ENCODE assay signal across 9 mouse cellular contexts in genomic region chr4:133626221-133626620, GRCm38 (mm10). TPM values are rescaled to one million over a fixed set of nuclear protein-coding genes. Genes with fewer than 3 reads are reported as not detected.
DNase-seq lines count a peak whose midpoint lies in the region; ATAC-seq and TF ChIP-seq lines count a peak whose summit lies in the region.
"Had no signal": no experiment of that assay in that cellular context is flagged by ENCODE, and none has a peak within 500 bp of the region (broad histone marks: within the 10 kb centered on the region; RNA-seq: fewer than 3 reads in every experiment).

No protein-coding gene starts in this region.

- H3K27me3 ChIP-seq in forebrain, embryonic 12.5 days, result no peaks in the 10 kb centered on the region
- no peaks in the 10 kb centered on the region for H3K27me3 ChIP-seq in forebrain, embryonic 15.5 days
- H3K27me3 ChIP-seq in kidney, embryonic 14.5 days (ENCODE audit: control insufficient read depth, insufficient read depth, low read length), result no peaks in the 10 kb centered on the region
- H3K27me3 ChIP-seq in spleen, adult 2 months (ENCODE audit: control insufficient read depth, insufficient read depth, low read length), result no peaks in the 10 kb centered on the region
- no peaks in the 10 kb centered on the region for H3K27me3 ChIP-seq in stomach, embryonic 16.5 days (ENCODE audit: control insufficient read depth, insufficient read depth, low read length)
- H3K27me3 ChIP-seq: midbrain, embryonic 12.5 days had no signal

- no peak for TF ChIP-seq CTCF in spleen, adult 2 months (IDR thresholded peaks at IDR 0.05; ENCODE audit: extremely low read depth, insufficient read depth, insufficient read length, insufficient replicate concordance)

- 53% methylated on average over 5 of the region's 5 CpGs for WGBS in forebrain, embryonic 12.5 days
- WGBS in forebrain, embryonic 15.5 days, result 56% methylated on average over 5 of the region's 5 CpGs
- 33% methylated on average over 5 of the region's 5 CpGs for WGBS in kidney, embryonic 14.5 days
- 24% methylated on average over 5 of the region's 5 CpGs for WGBS in spleen, adult 2 months
- 65% methylated on average over 5 of the region's 5 CpGs for WGBS in stomach, embryonic 16.5 days

- H3K9ac ChIP-seq in forebrain, embryonic 12.5 days, result no peak overlapping the region
- H3K9ac ChIP-seq in forebrain, embryonic 15.5 days (replicated peaks), result no peak overlapping the region
- no peak overlapping the region for H3K9ac ChIP-seq in kidney, embryonic 14.5 days (ENCODE audit: low read depth, low read length)
- H3K9ac ChIP-seq in stomach, embryonic 16.5 days (ENCODE audit: low read length), result no peak overlapping the region
- H3K9ac ChIP-seq: midbrain, embryonic 12.5 days had no signal

- no peak overlapping the region for H3K4me3 ChIP-seq in forebrain, embryonic 12.5 days (replicated peaks)
- H3K4me3 ChIP-seq in forebrain, embryonic 15.5 days, result no peak overlapping the region
- no peak overlapping the region for H3K4me3 ChIP-seq in kidney, embryonic 14.5 days (ENCODE audit: low read length)
- H3K4me3 ChIP-seq in spleen, adult 2 months (ENCODE audit: extremely low read depth, insufficient read depth, insufficient read length), result no peak overlapping the region; the same call in 1 of the 2 replicates
- H3K4me3 ChIP-seq in stomach, embryonic 16.5 days (replicated peaks; ENCODE audit: low read length), result no peak overlapping the region
- H3K4me3 ChIP-seq: midbrain, embryonic 12.5 days had no signal

- no peak overlapping the region for H3K4me2 ChIP-seq in forebrain, embryonic 12.5 days
- H3K4me2 ChIP-seq in forebrain, embryonic 15.5 days (replicated peaks), result no peak overlapping the region
- H3K4me2 ChIP-seq in kidney, embryonic 14.5 days (replicated peaks; ENCODE audit: low read depth, low read length), result no peak overlapping the region
- no peak overlapping the region for H3K4me2 ChIP-seq in stomach, embryonic 16.5 days (ENCODE audit: low read depth, low read length)
- H3K4me2 ChIP-seq: midbrain, embryonic 12.5 days had no signal

- no peaks in the 10 kb centered on the region for H3K9me3 ChIP-seq in forebrain, embryonic 12.5 days
- no peaks in the 10 kb centered on the region for H3K9me3 ChIP-seq in forebrain, embryonic 15.5 days
- H3K9me3 ChIP-seq in kidney, embryonic 14.5 days (ENCODE audit: control insufficient read depth, low read length), result no peaks in the 10 kb centered on the region
- H3K9me3 ChIP-seq in stomach, embryonic 16.5 days (replicated peaks; ENCODE audit: control insufficient read depth, low read length), result no peaks in the 10 kb centered on the region
- H3K9me3 ChIP-seq: midbrain, embryonic 12.5 days had no signal

- no peak for ATAC-seq in forebrain, embryonic 12.5 days (ENCODE audit: low FRiP score)
- no peak for ATAC-seq in forebrain, embryonic 15.5 days (replicated peaks)
- peak; percentile 3; the same call in 1 of the 2 replicates for ATAC-seq in kidney, embryonic 14.5 days (ENCODE audit: low FRiP score, low TSS enrichment)
- ATAC-seq in stomach, embryonic 16.5 days (ENCODE audit: insufficient read depth, low FRiP score), result no peak

- peaks cover 8% of the 10 kb centered on the region for H3K4me1 ChIP-seq in forebrain, embryonic 12.5 days
- peaks cover under 1% of the 10 kb centered on the region; the same call in 1 of the 2 replicates for H3K4me1 ChIP-seq in forebrain, embryonic 15.5 days
- peaks cover 20% of the 10 kb centered on the region for H3K4me1 ChIP-seq in kidney, embryonic 14.5 days (ENCODE audit: control insufficient read depth, insufficient read depth, low read length)
- H3K4me1 ChIP-seq in spleen, adult 2 months (ENCODE audit: control insufficient read depth, insufficient read depth, insufficient read length), result peaks cover 66% of the 10 kb centered on the region
- peaks cover 6% of the 10 kb centered on the region; the same call in 1 of the 2 replicates for H3K4me1 ChIP-seq in stomach, embryonic 16.5 days (ENCODE audit: control insufficient read depth, insufficient read depth, low read length)

- DNase-seq in kidney, adult 18-20 months, result no peak
- no peak for DNase-seq in spleen, adult 2 months (ENCODE audit: low read depth in 1 of 2, low spot score in 2 of 2)
- DNase-seq in spleen, postnatal 4 days (ENCODE audit: low spot score in 2 of 2), result no peak
- no peak for DNase-seq in adrenal gland, postnatal 4 days (ENCODE audit: low spot score in 2 of 2)

- H3K27ac ChIP-seq in forebrain, embryonic 12.5 days, result peak overlapping the region; percentile 20; the same call in 1 of the 2 replicates
- no peak overlapping the region for H3K27ac ChIP-seq in forebrain, embryonic 15.5 days (replicated peaks)
- H3K27ac ChIP-seq in kidney, embryonic 14.5 days (ENCODE audit: low read depth, low read length), result peak overlapping the region; percentile 85
- peak overlapping the region; percentile 97 for H3K27ac ChIP-seq in spleen, adult 2 months (ENCODE audit: insufficient read depth, low read length)
- H3K27ac ChIP-seq in stomach, embryonic 16.5 days (ENCODE audit: low read length), result peak overlapping the region; percentile 46
- H3K27ac ChIP-seq: midbrain, embryonic 12.5 days had no signal

- no peak for TF ChIP-seq POLR2A in spleen, adult 2 months (IDR thresholded peaks at IDR 0.05; ENCODE audit: low read depth, low read length)

- peaks cover 31% of the 10 kb centered on the region for H3K36me3 ChIP-seq in forebrain, embryonic 12.5 days (replicated peaks)
- peaks cover 8% of the 10 kb centered on the region for H3K36me3 ChIP-seq in forebrain, embryonic 15.5 days
- peaks cover 9% of the 10 kb centered on the region for H3K36me3 ChIP-seq in kidney, embryonic 14.5 days (ENCODE audit: control insufficient read depth, insufficient read depth, low read length)
- H3K36me3 ChIP-seq in spleen, adult 2 months (ENCODE audit: control insufficient read depth, insufficient read depth, low read length), result peaks cover 16% of the 10 kb centered on the region; the same call in 1 of the 2 replicates
- H3K36me3 ChIP-seq in stomach, embryonic 16.5 days (ENCODE audit: control insufficient read depth, insufficient read depth, low read length), result no peaks in the 10 kb centered on the region

RNA-seq across cellular contexts. Expression of gene Zdhhc18, which starts 23.7 kb away (rescaled TPM):
- polyA plus RNA-seq in forebrain, embryonic 12.5 days (2016; fragmentation: Nextera tagmentation; extraction: Ambion mirVana), result 2.8 and 4.6 TPM in 2 replicates
- 4.9 and 6.3 TPM in 2 replicates for polyA plus RNA-seq in forebrain, embryonic 15.5 days (2015; fragmentation: Nextera tagmentation; extraction: Ambion mirVana)
- 3.0 and 4.2 TPM in 2 replicates for polyA plus RNA-seq in kidney, embryonic 14.5 days (2014; fragmentation: Nextera tagmentation; extraction: Ambion mirVana)
- 133 and 134 TPM in 2 replicates for polyA plus RNA-seq in spleen, adult 2 months (2012; rRNA removed)
- 2.0 and 3.4 TPM in 2 replicates for polyA plus RNA-seq in stomach, embryonic 16.5 days (2015; fragmentation: Nextera tagmentation; extraction: Ambion mirVana)
- 10 to 100 TPM; 20.8 to 23.9 TPM for total RNA-seq in adrenal gland, postnatal 4 days (2021)

RNA-seq across cellular contexts. Expression of gene Sfn, which starts 24.3 kb away (rescaled TPM):
- polyA plus RNA-seq in forebrain, embryonic 12.5 days (2016; fragmentation: Nextera tagmentation; extraction: Ambion mirVana), result 3.9 and 6.8 TPM in 2 replicates
- 0.97 and 1.1 TPM in 2 replicates for polyA plus RNA-seq in forebrain, embryonic 15.5 days (2015; fragmentation: Nextera tagmentation; extraction: Ambion mirVana)
- 8.0 and 9.5 TPM in 2 replicates for polyA plus RNA-seq in kidney, embryonic 14.5 days (2014; fragmentation: Nextera tagmentation; extraction: Ambion mirVana)
- polyA plus RNA-seq in spleen, adult 2 months (2012; rRNA removed), result 15.5 and 26.1 TPM in 2 replicates
- 339 and 468 TPM in 2 replicates for polyA plus RNA-seq in stomach, embryonic 16.5 days (2015; fragmentation: Nextera tagmentation; extraction: Ambion mirVana)
- total RNA-seq in adrenal gland, postnatal 4 days (2021), result 1 to 10 TPM; 3.7 to 4.3 TPM

RNA-seq across cellular contexts. Expression of gene Gpn2, which starts 42.1 kb away (rescaled TPM):
- 26.0 and 26.6 TPM in 2 replicates for polyA plus RNA-seq in forebrain, embryonic 12.5 days (2016; fragmentation: Nextera tagmentation; extraction: Ambion mirVana)
- polyA plus RNA-seq in forebrain, embryonic 15.5 days (2015; fragmentation: Nextera tagmentation; extraction: Ambion mirVana), result 24.0 and 25.7 TPM in 2 replicates
- 23.6 and 23.9 TPM in 2 replicates for polyA plus RNA-seq in kidney, embryonic 14.5 days (2014; fragmentation: Nextera tagmentation; extraction: Ambion mirVana)
- polyA plus RNA-seq in spleen, adult 2 months (2012; rRNA removed), result 36.1 and 55.9 TPM in 2 replicates
- 13.8 and 14.3 TPM in 2 replicates for polyA plus RNA-seq in stomach, embryonic 16.5 days (2015; fragmentation: Nextera tagmentation; extraction: Ambion mirVana)
- total RNA-seq in adrenal gland, postnatal 4 days (2021), result 10 to 100 TPM; 13.7 to 16.6 TPM

RNA-seq across cellular contexts. Expression of gene Pigv, which starts 46.2 kb away (rescaled TPM):
- polyA plus RNA-seq in forebrain, embryonic 12.5 days (2016; fragmentation: Nextera tagmentation; extraction: Ambion mirVana), result 17.3 and 18.0 TPM in 2 replicates
- polyA plus RNA-seq in forebrain, embryonic 15.5 days (2015; fragmentation: Nextera tagmentation; extraction: Ambion mirVana), result 16.5 and 16.9 TPM in 2 replicates
- 12.6 and 16.9 TPM in 2 replicates for polyA plus RNA-seq in kidney, embryonic 14.5 days (2014; fragmentation: Nextera tagmentation; extraction: Ambion mirVana)
- 14.5 and 16.0 TPM in 2 replicates for polyA plus RNA-seq in spleen, adult 2 months (2012; rRNA removed)
- polyA plus RNA-seq in stomach, embryonic 16.5 days (2015; fragmentation: Nextera tagmentation; extraction: Ambion mirVana), result 17.9 and 20.1 TPM in 2 replicates
- 10 to 100 TPM; 19.8 to 20.2 TPM for total RNA-seq in adrenal gland, postnatal 4 days (2021)

RNA-seq across cellular contexts. Expression of gene Gpatch3, which starts 51.7 kb away (rescaled TPM):
- polyA plus RNA-seq in forebrain, embryonic 12.5 days (2016; fragmentation: Nextera tagmentation; extraction: Ambion mirVana), result 8.7 and 9.8 TPM in 2 replicates
- 7.9 and 9.0 TPM in 2 replicates for polyA plus RNA-seq in forebrain, embryonic 15.5 days (2015; fragmentation: Nextera tagmentation; extraction: Ambion mirVana)
- 6.5 and 10.2 TPM in 2 replicates for polyA plus RNA-seq in kidney, embryonic 14.5 days (2014; fragmentation: Nextera tagmentation; extraction: Ambion mirVana)
- 3.7 and 6.0 TPM in 2 replicates for polyA plus RNA-seq in spleen, adult 2 months (2012; rRNA removed)
- polyA plus RNA-seq in stomach, embryonic 16.5 days (2015; fragmentation: Nextera tagmentation; extraction: Ambion mirVana), result 3.9 and 4.2 TPM in 2 replicates
- 10 to 100 TPM; 10.4 to 14.5 TPM for total RNA-seq in adrenal gland, postnatal 4 days (2021)

Comparison
In these comparisons a context has a peak if more than half of its experiments do, and no peak if none do; other contexts are left out.
1. RNA of gene Zdhhc18, which starts 23.7 kb away (polyA plus RNA-seq): 133 to 134 TPM in spleen, adult 2 months; 4.9 to 6.3 TPM in forebrain, embryonic 15.5 days, 2.8 to 4.6 TPM in forebrain, embryonic 12.5 days, 2.0 to 3.4 TPM in stomach, embryonic 16.5 days and 3.0 to 4.2 TPM in kidney, embryonic 14.5 days; every median in the first group is over 10 times any median in the second.
2. RNA of gene Sfn, which starts 24.3 kb away (polyA plus RNA-seq): 339 to 468 TPM in stomach, embryonic 16.5 days; 15.5 to 26.1 TPM in spleen, adult 2 months, 8.0 to 9.5 TPM in kidney, embryonic 14.5 days, 3.9 to 6.8 TPM in forebrain, embryonic 12.5 days and 0.97 to 1.1 TPM in forebrain, embryonic 15.5 days; every median in the first group is over 10 times any median in the second.